Mouse (Mus musculus): ENCODE data around the gene Nxnl1.
"Not testable (repeated sequence)": the region's sequence is repeated elsewhere in the genome, so short reads cannot be mapped to it uniquely, and the experiment has no call there.

Gene Nxnl1

GRCm38 (mm10) chr8:71558071-71558957, 8.1 kb downstream of the Nxnl1 start, which contains the start of gene Tmem221:
Tmem221 (minus strand) TSS chr8:71558871.
- no peak for DNase-seq (ENCODE audit: extremely low spot score, low read depth, low spot score)

GRCm38 (mm10) chr8:71554644-71555043, 11.8 kb downstream of the Nxnl1 start:
- DNase-seq (ENCODE audit: extremely low spot score, low read depth, low spot score) = no peak

GRCm38 (mm10) chr8:71554001-71554400, 12.4 kb downstream of the Nxnl1 start:
- no peak for DNase-seq (ENCODE audit: extremely low spot score, low read depth, low spot score)

- no peak for DNase-seq (ENCODE audit: extremely low spot score, low read depth, low spot score)
Observed at GRCm38 (mm10) chr8:71552770-71553169, 13.6 kb downstream of the Nxnl1 start.

- DNase-seq (ENCODE audit: extremely low spot score, low read depth, low spot score) = no peak
Observed at GRCm38 (mm10) chr8:71550754-71551153, 15.6 kb downstream of the Nxnl1 start.

GRCm38 (mm10) chr8:71547590-71547989, 18.8 kb downstream of the Nxnl1 start:
- no peak for DNase-seq (ENCODE audit: extremely low spot score, low read depth, low spot score)

- no peak for DNase-seq (ENCODE audit: extremely low spot score, low read depth, low spot score)
Observed at GRCm38 (mm10) chr8:71545053-71545452, 21.3 kb downstream of the Nxnl1 start.

- no peak for DNase-seq (ENCODE audit: extremely low spot score, low read depth, low spot score)
Observed at GRCm38 (mm10) chr8:71543755-71544154, 22.6 kb downstream of the Nxnl1 start.

GRCm38 (mm10) chr8:71542632-71543343, 23.6 kb downstream of the Nxnl1 start, which contains the start of gene Mvb12a:
Mvb12a (plus strand) TSS chr8:71542922.
- DNase-seq (ENCODE audit: extremely low spot score, low read depth, low spot score) = peak; percentile 99

GRCm38 (mm10) chr8:71537028-71537867, 29.2 kb downstream of the Nxnl1 start, which contains the start of gene Bst2:
Bst2 (minus strand) TSS chr8:71537456.
- DNase-seq (ENCODE audit: extremely low spot score, low read depth, low spot score) = no peak

- DNase-seq (ENCODE audit: extremely low spot score, low read depth, low spot score) = no peak
Observed at GRCm38 (mm10) chr8:71535663-71536062, 30.7 kb downstream of the Nxnl1 start.

- DNase-seq (ENCODE audit: extremely low spot score, low read depth, low spot score) = no peak
Observed at GRCm38 (mm10) chr8:71534263-71534810, 32.1 kb downstream of the Nxnl1 start.

GRCm38 (mm10) chr8:71530735-71531467, 35.5 kb downstream of the Nxnl1 start:
- DNase-seq (ENCODE audit: extremely low spot score, low read depth, low spot score) = not testable (repeated sequence)

- DNase-seq (ENCODE audit: extremely low spot score, low read depth, low spot score) = no peak
Observed at GRCm38 (mm10) chr8:71528362-71529073, 37.9 kb downstream of the Nxnl1 start.

GRCm38 (mm10) chr8:71527162-71527870, 39.1 kb downstream of the Nxnl1 start:
- no peak for DNase-seq (ENCODE audit: extremely low spot score, low read depth, low spot score)

- no peak for DNase-seq (ENCODE audit: extremely low spot score, low read depth, low spot score)
Observed at GRCm38 (mm10) chr8:71526272-71526671, 40.1 kb downstream of the Nxnl1 start.

GRCm38 (mm10) chr8:71525226-71526050, 41.0 kb downstream of the Nxnl1 start, which contains the start of gene Ccdc194:
Ccdc194 (minus strand) TSS chr8:71525711.
- DNase-seq (ENCODE audit: extremely low spot score, low read depth, low spot score) = no peak

GRCm38 (mm10) chr8:71521634-71522033, 44.8 kb downstream of the Nxnl1 start:
- peak; percentile 72 for DNase-seq (ENCODE audit: extremely low spot score, low read depth, low spot score)
